Mouse (Mus musculus) MEL (cell line): ENCODE data around the gene Aldh1b1. TPM values are rescaled to one million over a fixed set of nuclear protein-coding genes. Genes with fewer than 3 reads are reported as not detected.

Experiments
- DNase-seq: peaks from one replicate; pipeline ENCODE4 v3.0.0; 2011; ENCODE audit warnings: low read depth, low spot score
- H3K27ac ChIP-seq: 2 replicates; pipeline ENCODE4 v1.5.1; 2012; ENCODE audit warnings: low read depth, mild to moderate bottlenecking, control low read depth, low read length, moderate library complexity; ENCODE audit not compliant: control insufficient read depth
- H3K27me3 ChIP-seq, 2 experiments: fragments of 150-350 bp in 1 of 2; sonication (generic) in 1 of 2; 2 replicates each; pipeline ENCODE4 v1.6.1; 2012; ENCODE audit warnings: low read length in 2 of 2, mild to moderate bottlenecking in 2 of 2, improper control_type of control experiment in 1 of 2, moderate library complexity in 1 of 2; ENCODE audit not compliant: insufficient read depth in 2 of 2, control insufficient read depth in 1 of 2
- H3K36me3 ChIP-seq, 2 experiments: 2 replicates each; pipeline ENCODE4 v1.6.1; 2012 to 2014; ENCODE audit warnings: low read length in 2 of 2, improper control_type of control experiment in 1 of 2, inconsistent platforms in 1 of 2, mild to moderate bottlenecking in 1 of 2; ENCODE audit not compliant: insufficient read depth in 2 of 2, control insufficient read depth in 1 of 2
- H3K4me1 ChIP-seq, 2 experiments: fragments of 150-350 bp in 1 of 2; sonication (generic) in 1 of 2; 2 replicates each; pipeline ENCODE4 v1.6.1; 2012; ENCODE audit warnings: low read length in 2 of 2, improper control_type of control experiment in 1 of 2, mild to moderate bottlenecking in 1 of 2; ENCODE audit not compliant: insufficient read depth in 2 of 2, control insufficient read depth in 1 of 2
- H3K4me3 ChIP-seq, 2 experiments: fragments of 150-350 bp in 1 of 2; sonication (generic) in 1 of 2; 2 replicates each; pipeline ENCODE4 v1.5.1; 2012; ENCODE audit warnings: low read depth in 2 of 2, low read length in 2 of 2, mild to moderate bottlenecking in 2 of 2, moderate library complexity in 2 of 2, control low read depth in 1 of 2, improper control_type of control experiment in 1 of 2; ENCODE audit not compliant: control insufficient read depth in 1 of 2, insufficient read depth in 1 of 2
- H3K79me2 ChIP-seq: 2 replicates; pipeline ENCODE4 v1.6.1; 2012; ENCODE audit warnings: mild to moderate bottlenecking, low read length, moderate library complexity; ENCODE audit not compliant: control insufficient read depth, poor library complexity, insufficient read depth
- H3K9ac ChIP-seq: 2 replicates; pipeline ENCODE4 v1.6.1; 2012; ENCODE audit warnings: low read depth, mild to moderate bottlenecking, control low read depth, low read length, moderate library complexity; ENCODE audit not compliant: control insufficient read depth, poor library complexity, severe bottlenecking
- H3K9me3 ChIP-seq: fragments of 150-350 bp; sonication (generic); replicated peaks from 2 replicates; pipeline ENCODE4 v1.6.1; 2012; ENCODE audit warnings: mild to moderate bottlenecking, low read length, improper control_type of control experiment, moderate library complexity; ENCODE audit not compliant: insufficient read depth
- CHD1 ChIP-seq: IDR thresholded peaks from 2 replicates; pipeline ENCODE4 v1.6.1; 2012; ENCODE audit warnings: low read depth, mild to moderate bottlenecking, inconsistent platforms, low read length, improper control_type of control experiment
- CTCF ChIP-seq, 3 experiments: IDR thresholded peaks in 2 of 3; conservative IDR thresholded peaks in 1 of 3; 2 replicates each; pipeline ENCODE4 v1.5.1; 2011 to 2012; ENCODE audit warnings: low read length in 3 of 3, low read depth in 2 of 3, mild to moderate bottlenecking in 2 of 3, improper control_type of control experiment in 1 of 3, inconsistent platforms in 1 of 3, mixed read lengths in 1 of 3, moderate library complexity in 1 of 3; ENCODE audit not compliant: control insufficient read depth in 1 of 3, insufficient read depth in 1 of 3, poor library complexity in 1 of 3, severe bottlenecking in 1 of 3
- E2F4 ChIP-seq: IDR thresholded peaks from 2 replicates; pipeline ENCODE4 v1.6.1; 2011; ENCODE audit warnings: low read depth, low read length, improper control_type of control experiment, borderline replicate concordance
- EP300 ChIP-seq, 2 experiments: IDR thresholded peaks; 2 replicates each; pipeline ENCODE4 v1.6.1; 2011; ENCODE audit warnings: improper control_type of control experiment in 2 of 2, low read length in 2 of 2, low read depth in 1 of 2, mild to moderate bottlenecking in 1 of 2
- MAZ ChIP-seq: IDR thresholded peaks from 2 replicates; pipeline ENCODE4 v1.6.1; 2012; ENCODE audit warnings: low read depth, mild to moderate bottlenecking, inconsistent platforms, low read length, improper control_type of control experiment
- MEF2A ChIP-seq: IDR thresholded peaks from 2 replicates; pipeline ENCODE4 v1.6.1; 2014; ENCODE audit warnings: low read depth, mild to moderate bottlenecking, inconsistent platforms, low read length, improper control_type of control experiment; ENCODE audit not compliant: poor library complexity, insufficient replicate concordance, severe bottlenecking; ENCODE audit errors: extremely low read depth
- MXI1 ChIP-seq: IDR thresholded peaks from 2 replicates; pipeline ENCODE4 v1.6.1; 2011; ENCODE audit warnings: mild to moderate bottlenecking, low read depth, low read length, improper control_type of control experiment
- MYC ChIP-seq: IDR thresholded peaks from 2 replicates; pipeline ENCODE4 v1.6.1; 2011; ENCODE audit warnings: low read depth, mild to moderate bottlenecking, low read length, improper control_type of control experiment, moderate library complexity
- NELFE ChIP-seq: IDR thresholded peaks from 2 replicates; pipeline ENCODE4 v1.6.1; 2011; ENCODE audit warnings: low read depth, low read length, improper control_type of control experiment
- POLR2A ChIP-seq, 2 experiments: IDR thresholded peaks; 2 replicates each; pipeline ENCODE4 v1.6.1; 2011 to 2012; ENCODE audit warnings: low read length in 2 of 2, mild to moderate bottlenecking in 2 of 2, control low read depth in 1 of 2, improper control_type of control experiment in 1 of 2, low read depth in 1 of 2, moderate library complexity in 1 of 2; ENCODE audit not compliant: control insufficient read depth in 1 of 2, insufficient read depth in 1 of 2, poor library complexity in 1 of 2
- POLR2AphosphoS2 ChIP-seq: IDR thresholded peaks from 2 replicates; pipeline ENCODE4 v1.6.1; 2011; ENCODE audit warnings: low read length, improper control_type of control experiment
- POLR2AphosphoS5 ChIP-seq: IDR thresholded peaks from 2 replicates; pipeline ENCODE4 v1.6.1; 2012; ENCODE audit warnings: low read depth, borderline replicate concordance, mild to moderate bottlenecking, inconsistent platforms, low read length, moderate library complexity, mixed read lengths
- RAD21 ChIP-seq: IDR thresholded peaks from 2 replicates; pipeline ENCODE4 v1.6.1; 2011; ENCODE audit warnings: mild to moderate bottlenecking, low read depth, low read length, improper control_type of control experiment
- TAL1 ChIP-seq: IDR thresholded peaks from 2 replicates; pipeline ENCODE4 v1.6.1; 2012; ENCODE audit warnings: mild to moderate bottlenecking, inconsistent platforms, low read length, moderate library complexity, mixed read lengths
- TBP ChIP-seq: IDR thresholded peaks from 2 replicates; pipeline ENCODE4 v1.8.0; 2011; ENCODE audit warnings: low read depth, low read length, improper control_type of control experiment
- UBTF ChIP-seq: IDR thresholded peaks from 2 replicates; pipeline ENCODE4 v1.6.1; 2012; ENCODE audit warnings: low read depth, mild to moderate bottlenecking, inconsistent platforms, low read length, improper control_type of control experiment, moderate library complexity, borderline replicate concordance; ENCODE audit not compliant: insufficient read depth
- USF1 ChIP-seq: IDR thresholded peaks from 2 replicates; pipeline ENCODE4 v1.6.1; 2014; ENCODE audit warnings: low read depth, mild to moderate bottlenecking, inconsistent platforms, low read length, improper control_type of control experiment, moderate library complexity
- ZKSCAN1 ChIP-seq: IDR thresholded peaks from 2 replicates; pipeline ENCODE4 v1.6.1; 2012; ENCODE audit warnings: low read depth, mild to moderate bottlenecking, inconsistent platforms, low read length, improper control_type of control experiment, moderate library complexity
- ZMIZ1 ChIP-seq: IDR thresholded peaks from 2 replicates; pipeline ENCODE4 v1.6.1; 2012; ENCODE audit warnings: low read depth, mild to moderate bottlenecking, inconsistent platforms, low read length, improper control_type of control experiment, moderate library complexity
- polyA plus RNA-seq, 2 experiments: library from polyadenylated mRNA; stranded (reverse) in 1 of 2; unstranded in 1 of 2; fragments of >175 nt in 1 of 2; fragments of >200 nt in 1 of 2; gene quantifications; 2 replicates each; pipeline versions ENCODE4 v1.2.1 to v1.2.4; 2012; ENCODE audit warnings: low replicate concordance in 2 of 2, low read depth in 1 of 2; ENCODE audit not compliant: insufficient read length in 2 of 2, insufficient read depth in 1 of 2, missing spikeins in 1 of 2
- total RNA-seq: library from RNA; depleted of rRNA; stranded (reverse); fragments of 300-350 nt; gene quantifications from 2 replicates; pipeline ENCODE4 v1.2.3, GENCODE M21; 2012

Aldh1b1 gene
- total and polyA plus RNA-seq, 3 experiments = 1.9 to 2.1 TPM; not detected in 1

DNA sequence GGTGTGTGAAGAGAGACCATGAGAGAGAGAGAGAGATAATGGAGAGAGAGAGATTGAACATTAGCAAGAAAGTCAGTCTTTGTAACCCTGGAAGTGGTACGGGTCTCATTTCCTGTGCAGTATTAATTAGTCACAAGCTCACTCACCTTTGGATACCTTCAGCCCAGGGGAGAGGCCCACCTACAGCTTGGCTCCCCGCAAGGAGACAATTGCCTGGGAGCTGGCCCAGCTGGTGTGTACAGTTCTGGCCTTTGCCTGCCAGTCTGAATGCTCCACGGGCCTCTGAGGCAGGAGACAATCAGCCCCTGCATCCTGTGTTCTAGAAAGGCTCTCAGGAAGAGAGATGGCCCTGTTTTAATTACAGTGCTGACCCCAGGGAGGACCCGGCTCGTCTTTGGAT, 40.9 kb upstream of the Aldh1b1 start:
- TF ChIP-seq POLR2AphosphoS2 (no peak), USF1 (no peak)
- Histone ChIP-seq H3K4me3 (no peak overlapping the region), H3K79me2 (no peaks in the 10 kb centered on the region), H3K9me3 (no peaks in the 10 kb centered on the region), H3K36me3 (no peaks in the 10 kb centered on the region), H3K27me3 (no peaks in the 10 kb centered on the region; a peak in 3 of 4 replicates), H3K9ac (no peak overlapping the region), H3K27ac (no peak overlapping the region), H3K4me1 (no peaks in the 10 kb centered on the region)
- no peak for DNase-seq

GRCm38 (mm10) chr4:45759411-45759810, 39.4 kb upstream of the Aldh1b1 start:
- Histone ChIP-seq H3K4me3 (no peak overlapping the region), H3K79me2 (no peaks in the 10 kb centered on the region), H3K4me1 (no peaks in the 10 kb centered on the region), H3K9me3 (no peaks in the 10 kb centered on the region), H3K36me3 (no peaks in the 10 kb centered on the region), H3K9ac (no peak overlapping the region), H3K27me3 (peaks cover 0 to 2% of the 10 kb centered on the region in 2 experiments; a peak in 3 of 4 replicates), H3K27ac (no peak overlapping the region)
- DNase-seq = no peak
- TF ChIP-seq NELFE = no peak
- TF ChIP-seq E2F4 = no peak
- no peak for TF ChIP-seq MXI1
- TF ChIP-seq POLR2A (IDR thresholded peaks at IDR 0.05; ENCODE audit: control insufficient read depth in 1 of 2, insufficient read depth in 1 of 2, low read depth in 1 of 2, low read length in 2 of 2, poor library complexity in 1 of 2) = no peak
- no peak for TF ChIP-seq RAD21
- no peak for TF ChIP-seq POLR2AphosphoS5
- TF ChIP-seq TBP = no peak

GRCm38 (mm10) chr4:45762600-45762999, 36.2 kb upstream of the Aldh1b1 start:
- no peaks in the 10 kb centered on the region for H3K9me3 ChIP-seq
- no peak overlapping the region for H3K4me3 ChIP-seq
- no peaks in the 10 kb centered on the region for H3K4me1 ChIP-seq
- no peak overlapping the region for H3K27ac ChIP-seq
- H3K9ac ChIP-seq = no peak overlapping the region
- peaks cover 0 to 3% of the 10 kb centered on the region in 2 experiments for H3K27me3 ChIP-seq
- no peaks in the 10 kb centered on the region for H3K79me2 ChIP-seq
- no peak for DNase-seq
- H3K36me3 ChIP-seq = no peaks in the 10 kb centered on the region
- TF ChIP-seq MEF2A (no peak), ZKSCAN1 (no peak), USF1 (no peak), MYC (no peak), EP300 (IDR thresholded peaks at IDR 0.05; ENCODE audit: low read depth in 1 of 2, low read length in 2 of 2) (no peak), CTCF (IDR thresholded peaks at IDR 0.05 in 2 of 3, conservative IDR thresholded peaks at IDR 0.05 in 1 of 3; ENCODE audit: control insufficient read depth in 1 of 3, insufficient read depth in 1 of 3, low read depth in 2 of 3, low read length in 3 of 3, poor library complexity in 1 of 3, severe bottlenecking in 1 of 3) (no peak), CHD1 (no peak), MXI1 (no peak), POLR2AphosphoS2 (no peak), UBTF (no peak), TAL1 (no peak), ZMIZ1 (no peak), RAD21 (no peak), MAZ (no peak)
